Comparison of ENCODE assay signal across 21 mouse cellular contexts in genomic region chr7:44871181-44871580, GRCm38 (mm10). TPM values are rescaled to one million over a fixed set of nuclear protein-coding genes. Genes with fewer than 3 reads are reported as not detected.
DNase-seq lines count a peak whose midpoint lies in the region; ATAC-seq and TF ChIP-seq lines count a peak whose summit lies in the region.
"Had no signal": no experiment of that assay in that cellular context is flagged by ENCODE, and none has a peak within 500 bp of the region (broad histone marks: within the 10 kb centered on the region; RNA-seq: fewer than 3 reads in every experiment).

No protein-coding gene starts in this region.

- 73% methylated on average over 1 of the region's 1 CpGs for WGBS in lung, postnatal 0 days

- peak overlapping the region; percentile 40; the same call in 1 of the 2 replicates for H3K27ac ChIP-seq in gastrocnemius, adult 2 months
- H3K27ac ChIP-seq in testis, adult 2 months (ENCODE audit: control insufficient read depth, insufficient read depth, low read depth, low read length) = peak overlapping the region; percentile 21; the same call in 1 of the 2 replicates
- no peak overlapping the region for H3K27ac ChIP-seq in lung, postnatal 0 days (ENCODE audit: low read length)

- H3K9me3 ChIP-seq in lung, postnatal 0 days (ENCODE audit: low read length) = no peaks in the 10 kb centered on the region
- H3K9me3 ChIP-seq: embryonic facial prominence, embryonic 13.5 days; forebrain, embryonic 13.5 days; heart, embryonic 10.5 days; heart, embryonic 15.5 days; hindbrain, embryonic 10.5 days; intestine, embryonic 15.5 days had no signal

- H3K4me3 ChIP-seq in gastrocnemius, adult 2 months = no peak overlapping the region
- no peak overlapping the region for H3K4me3 ChIP-seq in testis, adult 2 months (ENCODE audit: control insufficient read depth, low read depth, low read length)
- H3K4me3 ChIP-seq in lung, postnatal 0 days (ENCODE audit: low read depth, low read length) = no peak overlapping the region

- no peaks in the 10 kb centered on the region for H3K27me3 ChIP-seq in testis, adult 2 months (ENCODE audit: control insufficient read depth, insufficient read depth, low read length)
- H3K27me3 ChIP-seq in lung, postnatal 0 days (replicated peaks; ENCODE audit: insufficient read depth, low read length) = no peaks in the 10 kb centered on the region
- H3K27me3 ChIP-seq: embryonic facial prominence, embryonic 13.5 days; forebrain, embryonic 13.5 days; heart, embryonic 15.5 days; intestine, embryonic 15.5 days had no signal

- TF ChIP-seq POLR2A in testis, adult 2 months (IDR thresholded peaks at IDR 0.05; ENCODE audit: control insufficient read depth, low read depth, low read length) = no peak

- H3K36me3 ChIP-seq in testis, adult 2 months (ENCODE audit: control insufficient read depth, insufficient read depth, low read length) = no peaks in the 10 kb centered on the region
- no peaks in the 10 kb centered on the region for H3K36me3 ChIP-seq in lung, postnatal 0 days (ENCODE audit: insufficient read depth, low read length)
- H3K36me3 ChIP-seq: intestine, embryonic 15.5 days had no signal

- H3K4me2 ChIP-seq in lung, postnatal 0 days (replicated peaks; ENCODE audit: low read depth, low read length) = no peak overlapping the region

- intact Hi-C loops in gastrocnemius, adult 2 months (cut with DNase I) = loop anchor here (2.0 kb wide), 1 partner anchor 22 kb away; the partner anchor contains the start of gene Med25

- peaks cover 16% of the 10 kb centered on the region for H3K4me1 ChIP-seq in testis, adult 2 months (ENCODE audit: control insufficient read depth, insufficient read depth, low read length)
- peaks cover 24% of the 10 kb centered on the region for H3K4me1 ChIP-seq in lung, postnatal 0 days (ENCODE audit: insufficient read depth, low read depth, low read length)

- no peak for DNase-seq in gastrocnemius, adult 2 months
- DNase-seq in gastrocnemius, postnatal 25 days = no peak
- peak; percentile 4 for DNase-seq in kidney, adult 11 months
- no peak for DNase-seq in kidney, adult 9 months
- no peak for DNase-seq in testis, postnatal 10 days (ENCODE audit: low spot score)
- DNase-seq in lung, postnatal 0 days (ENCODE audit: low spot score) = no peak
- DNase-seq: adrenal gland, adult 2 months; adrenal gland, postnatal 25 days; cerebellum, adult 8-10 months; cerebellum, postnatal 25 days; heart, adult 18-20 months; heart, postnatal 14 days; kidney, adult 2 months had no signal

- H3K9ac ChIP-seq in lung, postnatal 0 days (replicated peaks; ENCODE audit: low read depth) = no peak overlapping the region
- H3K9ac ChIP-seq: forebrain, embryonic 13.5 days; intestine, embryonic 15.5 days had no signal

- TF ChIP-seq EP300 in lung, postnatal 0 days (IDR thresholded peaks at IDR 0.05) = no peak

- no peak for TF ChIP-seq CTCF in gastrocnemius, adult 2 months (IDR thresholded peaks at IDR 0.05)
- no peak for TF ChIP-seq CTCF in testis, adult 2 months (IDR thresholded peaks at IDR 0.05; ENCODE audit: control insufficient read depth, insufficient read depth, insufficient replicate concordance, low read depth, low read length)
- TF ChIP-seq CTCF in lung, postnatal 0 days (IDR thresholded peaks at IDR 0.05) = no peak

- ATAC-seq in lung, postnatal 0 days = no peak
- ATAC-seq: CD4-positive, CD25-positive, alpha-beta regulatory T cell, adult 4 months; forebrain, embryonic 13.5 days; intestine, embryonic 15.5 days had no signal

RNA-seq across cellular contexts. Expression of gene Ptov1, which starts 1.6 kb away (rescaled TPM):
- total RNA-seq in gastrocnemius, adult 2 months (2021) = 100 to 1,000 TPM; 126 to 137 TPM
- total RNA-seq in gastrocnemius, postnatal 25 days (2021) = 100 to 1,000 TPM; 116 to 125 TPM
- polyA plus RNA-seq in testis, adult 2 months (2012; rRNA removed) = 171 and 187 TPM in 2 replicates
- polyA plus RNA-seq in lung, postnatal 0 days (2015; fragmentation: Nextera tagmentation; extraction: Ambion mirVana) = 276 and 288 TPM in 2 replicates

RNA-seq across cellular contexts. Expression of gene Pnkp, which starts 14.2 kb away (rescaled TPM):
- total RNA-seq in gastrocnemius, adult 2 months (2021) = 10 to 100 TPM; 19.4 to 21.2 TPM
- total RNA-seq in gastrocnemius, postnatal 25 days (2021) = 10 to 100 TPM; 15.6 to 15.8 TPM
- 26.5 and 29.4 TPM in 2 replicates for polyA plus RNA-seq in testis, adult 2 months (2012; rRNA removed)
- polyA plus RNA-seq in lung, postnatal 0 days (2015; fragmentation: Nextera tagmentation; extraction: Ambion mirVana) = 39.7 and 41.3 TPM in 2 replicates

RNA-seq across cellular contexts. Expression of gene Med25, which starts 21.3 kb away (rescaled TPM):
- total RNA-seq in gastrocnemius, adult 2 months (2021) = 10 to 100 TPM; 53.1 to 68.5 TPM
- total RNA-seq in gastrocnemius, postnatal 25 days (2021) = 10 to 100 TPM; 50.9 to 51.2 TPM
- 143 and 206 TPM in 2 replicates for polyA plus RNA-seq in testis, adult 2 months (2012; rRNA removed)
- 54.2 and 62.5 TPM in 2 replicates for polyA plus RNA-seq in lung, postnatal 0 days (2015; fragmentation: Nextera tagmentation; extraction: Ambion mirVana)

RNA-seq across cellular contexts. Expression of gene Tbc1d17, which starts 22.3 kb away (rescaled TPM):
- total RNA-seq in gastrocnemius, adult 2 months (2021) = 10 to 100 TPM; 40.8 to 56.4 TPM
- total RNA-seq in gastrocnemius, postnatal 25 days (2021) = 10 to 100 TPM; 38.6 to 41.2 TPM
- 24.4 and 28.5 TPM in 2 replicates for polyA plus RNA-seq in testis, adult 2 months (2012; rRNA removed)
- 73.2 and 84.0 TPM in 2 replicates for polyA plus RNA-seq in lung, postnatal 0 days (2015; fragmentation: Nextera tagmentation; extraction: Ambion mirVana)

RNA-seq across cellular contexts. Expression of gene Akt1s1, which starts 22.4 kb away (rescaled TPM):
- 100 to 1,000 TPM; 128 to 137 TPM for total RNA-seq in gastrocnemius, adult 2 months (2021)
- total RNA-seq in gastrocnemius, postnatal 25 days (2021) = 100 to 1,000 TPM; 103 to 113 TPM
- 31.5 and 35.7 TPM in 2 replicates for polyA plus RNA-seq in testis, adult 2 months (2012; rRNA removed)
- polyA plus RNA-seq in lung, postnatal 0 days (2015; fragmentation: Nextera tagmentation; extraction: Ambion mirVana) = 84.0 and 89.4 TPM in 2 replicates
